Mouse (Mus musculus): ENCODE measurements at regions not wholly inside any gene's neighbourhood (a gene's known extent, or its start where the extent isn't known, plus 50 kb on each side); places are given as distances from the start of the nearest gene placed in this dataset.
A peak's percentile ranks its signal among the peaks of the same experiment; 100 is the strongest.

GRCm38 (mm10) chr17:64523899-64524298 lies 76.6 kb upstream of the Man2a1 start:
- no peaks in the 10 kb centered on the region for H3K9me3 ChIP-seq (ENCODE audit: control insufficient read depth, low read length)
- H3K27me3 ChIP-seq (ENCODE audit: control insufficient read depth, insufficient read depth, low read depth, low read length) = no peaks in the 10 kb centered on the region
- 87% methylated on average over 8 of the region's 8 CpGs for WGBS
- no peak overlapping the region for H3K4me2 ChIP-seq (ENCODE audit: low read depth, low read length)
- H3K4me3 ChIP-seq (ENCODE audit: low read length) = no peak overlapping the region
- peaks cover 6% of the 10 kb centered on the region for H3K4me1 ChIP-seq (replicated peaks; ENCODE audit: control insufficient read depth, insufficient read depth, low read length)
- H3K9ac ChIP-seq (ENCODE audit: low read length) = no peak overlapping the region
- H3K36me3 ChIP-seq (ENCODE audit: control insufficient read depth, insufficient read depth, low read length) = no peaks in the 10 kb centered on the region
- no peak for ATAC-seq (ENCODE audit: low read depth)
- H3K27ac ChIP-seq (ENCODE audit: low read length) = no peak overlapping the region

- Histone ChIP-seq H3K36me3 (ENCODE audit: control insufficient read depth, insufficient read depth, low read length) (no peaks in the 10 kb centered on the region), H3K4me3 (ENCODE audit: low read length) (no peak overlapping the region), H3K4me2 (ENCODE audit: low read depth, low read length) (no peak overlapping the region), H3K9ac (ENCODE audit: low read length) (no peak overlapping the region), H3K4me1 (replicated peaks; ENCODE audit: control insufficient read depth, insufficient read depth, low read length) (peaks cover 10% of the 10 kb centered on the region), H3K27me3 (ENCODE audit: control insufficient read depth, insufficient read depth, low read depth, low read length) (no peaks in the 10 kb centered on the region), H3K9me3 (ENCODE audit: control insufficient read depth, low read length) (no peaks in the 10 kb centered on the region), H3K27ac (ENCODE audit: low read length) (no peak overlapping the region)
- ATAC-seq (ENCODE audit: low read depth) = peak; percentile 69; the same call in 1 of the 2 replicates
- WGBS = 32% methylated on average over 7 of the region's 7 CpGs
These were observed 72.7 kb upstream of the Man2a1 start for GRCm38 (mm10) chr17:64527817-64528216.

GRCm38 (mm10) chr17:64528476-64528875 lies 72.1 kb upstream of the Man2a1 start:
- no peak overlapping the region for H3K27ac ChIP-seq (ENCODE audit: low read length)
- 57% methylated on average over 7 of the region's 7 CpGs for WGBS
- H3K27me3 ChIP-seq (ENCODE audit: control insufficient read depth, insufficient read depth, low read depth, low read length) = no peaks in the 10 kb centered on the region
- no peaks in the 10 kb centered on the region for H3K36me3 ChIP-seq (ENCODE audit: control insufficient read depth, insufficient read depth, low read length)
- H3K9me3 ChIP-seq (ENCODE audit: control insufficient read depth, low read length) = no peaks in the 10 kb centered on the region
- ATAC-seq (ENCODE audit: low read depth) = peak; percentile 64; the same call in 1 of the 2 replicates
- H3K4me3 ChIP-seq (ENCODE audit: low read length) = no peak overlapping the region
- H3K4me2 ChIP-seq (ENCODE audit: low read depth, low read length) = no peak overlapping the region
- H3K4me1 ChIP-seq (replicated peaks; ENCODE audit: control insufficient read depth, insufficient read depth, low read length) = peaks cover 10% of the 10 kb centered on the region
- no peak overlapping the region for H3K9ac ChIP-seq (ENCODE audit: low read length)

- H3K9me3 ChIP-seq (ENCODE audit: control insufficient read depth, low read length) = no peaks in the 10 kb centered on the region
- WGBS = 59% methylated on average over 14 of the region's 14 CpGs
- ATAC-seq (ENCODE audit: low read depth) = no peak
- H3K4me3 ChIP-seq (ENCODE audit: low read length) = no peak overlapping the region
- H3K27ac ChIP-seq (ENCODE audit: low read length) = no peak overlapping the region
- peaks cover 10% of the 10 kb centered on the region for H3K4me1 ChIP-seq (replicated peaks; ENCODE audit: control insufficient read depth, insufficient read depth, low read length)
- no peaks in the 10 kb centered on the region for H3K27me3 ChIP-seq (ENCODE audit: control insufficient read depth, insufficient read depth, low read depth, low read length)
- no peaks in the 10 kb centered on the region for H3K36me3 ChIP-seq (ENCODE audit: control insufficient read depth, insufficient read depth, low read length)
- no peak overlapping the region for H3K9ac ChIP-seq (ENCODE audit: low read length)
- no peak overlapping the region for H3K4me2 ChIP-seq (ENCODE audit: low read depth, low read length)
These were observed 71.1 kb upstream of the Man2a1 start for GRCm38 (mm10) chr17:64529296-64529994.

- Histone ChIP-seq H3K4me2 (ENCODE audit: low read depth, low read length) (no peak overlapping the region), H3K27ac (ENCODE audit: low read length) (no peak overlapping the region), H3K36me3 (ENCODE audit: control insufficient read depth, insufficient read depth, low read length) (no peaks in the 10 kb centered on the region), H3K9ac (ENCODE audit: low read length) (no peak overlapping the region), H3K9me3 (ENCODE audit: control insufficient read depth, low read length) (no peaks in the 10 kb centered on the region), H3K27me3 (ENCODE audit: control insufficient read depth, insufficient read depth, low read depth, low read length) (no peaks in the 10 kb centered on the region), H3K4me3 (ENCODE audit: low read length) (no peak overlapping the region), H3K4me1 (replicated peaks; ENCODE audit: control insufficient read depth, insufficient read depth, low read length) (peaks cover 10% of the 10 kb centered on the region)
- 91% methylated on average over 7 of the region's 7 CpGs for WGBS
- no peak for ATAC-seq (ENCODE audit: low read depth)
These were observed 69.4 kb upstream of the Man2a1 start for GRCm38 (mm10) chr17:64531150-64531549.

GRCm38 (mm10) chr17:64534323-64534722 lies 66.2 kb upstream of the Man2a1 start:
- Histone ChIP-seq H3K27me3 (ENCODE audit: control insufficient read depth, insufficient read depth, low read depth, low read length) (no peaks in the 10 kb centered on the region), H3K4me1 (replicated peaks; ENCODE audit: control insufficient read depth, insufficient read depth, low read length) (no peaks in the 10 kb centered on the region; the same call in 1 of the 2 replicates)
- 82% methylated on average over 4 of the region's 4 CpGs for WGBS

GRCm38 (mm10) chr17:64538520-64538953 lies 62.0 kb upstream of the Man2a1 start:
- Histone ChIP-seq H3K4me2 (ENCODE audit: low read depth, low read length) (no peak overlapping the region), H3K9ac (ENCODE audit: low read length) (no peak overlapping the region), H3K27ac (ENCODE audit: low read length) (no peak overlapping the region), H3K4me3 (ENCODE audit: low read length) (no peak overlapping the region), H3K9me3 (ENCODE audit: control insufficient read depth, low read length) (no peaks in the 10 kb centered on the region), H3K4me1 (replicated peaks; ENCODE audit: control insufficient read depth, insufficient read depth, low read length) (no peaks in the 10 kb centered on the region), H3K27me3 (ENCODE audit: control insufficient read depth, insufficient read depth, low read depth, low read length) (no peaks in the 10 kb centered on the region), H3K36me3 (ENCODE audit: control insufficient read depth, insufficient read depth, low read length) (no peaks in the 10 kb centered on the region)
- ATAC-seq (ENCODE audit: low read depth) = 0 out of 2 replicates have a peak, but pooled peaks have one; percentile 41
- 11% methylated on average over 10 of the region's 10 CpGs for WGBS

More at GRCm38 (mm10) chr17:64534323-64534722, 66.2 kb upstream of the Man2a1 start:
- H3K9ac ChIP-seq (ENCODE audit: low read length) = no peak overlapping the region
- H3K27ac ChIP-seq (ENCODE audit: low read length) = no peak overlapping the region
- H3K4me2 ChIP-seq (ENCODE audit: low read depth, low read length) = no peak overlapping the region
- no peak overlapping the region for H3K4me3 ChIP-seq (ENCODE audit: low read length)
- no peak for ATAC-seq (ENCODE audit: low read depth)
- no peaks in the 10 kb centered on the region for H3K36me3 ChIP-seq (ENCODE audit: control insufficient read depth, insufficient read depth, low read length)
- no peaks in the 10 kb centered on the region for H3K9me3 ChIP-seq (ENCODE audit: control insufficient read depth, low read length)

- H3K4me3 ChIP-seq (ENCODE audit: low read length) = no peak overlapping the region
- no peaks in the 10 kb centered on the region for H3K27me3 ChIP-seq (ENCODE audit: control insufficient read depth, insufficient read depth, low read depth, low read length)
- no peaks in the 10 kb centered on the region for H3K9me3 ChIP-seq (ENCODE audit: control insufficient read depth, low read length)
- no peak overlapping the region for H3K4me2 ChIP-seq (ENCODE audit: low read depth, low read length)
- H3K4me1 ChIP-seq (replicated peaks; ENCODE audit: control insufficient read depth, insufficient read depth, low read length) = no peaks in the 10 kb centered on the region
- no peak overlapping the region for H3K27ac ChIP-seq (ENCODE audit: low read length)
- no peak overlapping the region for H3K9ac ChIP-seq (ENCODE audit: low read length)
- H3K36me3 ChIP-seq (ENCODE audit: control insufficient read depth, insufficient read depth, low read length) = no peaks in the 10 kb centered on the region
- 79% methylated on average over 8 of the region's 8 CpGs for WGBS
- ATAC-seq (ENCODE audit: low read depth) = no peak
These were observed 60.1 kb upstream of the Man2a1 start for GRCm38 (mm10) chr17:64540411-64540810.

GRCm38 (mm10) chr17:64548536-64548935 lies 52.0 kb upstream of the Man2a1 start:
- H3K27me3 ChIP-seq (ENCODE audit: control insufficient read depth, insufficient read depth, low read depth, low read length) = no peaks in the 10 kb centered on the region
- no peak overlapping the region for H3K27ac ChIP-seq (ENCODE audit: low read length)
- H3K9me3 ChIP-seq (ENCODE audit: control insufficient read depth, low read length) = no peaks in the 10 kb centered on the region
- no peak for ATAC-seq (ENCODE audit: low read depth)
- no peak overlapping the region for H3K4me2 ChIP-seq (ENCODE audit: low read depth, low read length)
- H3K4me1 ChIP-seq (replicated peaks; ENCODE audit: control insufficient read depth, insufficient read depth, low read length) = no peaks in the 10 kb centered on the region
- H3K9ac ChIP-seq (ENCODE audit: low read length) = no peak overlapping the region
- WGBS = 47% methylated on average over 7 of the region's 7 CpGs
- no peaks in the 10 kb centered on the region for H3K36me3 ChIP-seq (ENCODE audit: control insufficient read depth, insufficient read depth, low read length)
- no peak overlapping the region for H3K4me3 ChIP-seq (ENCODE audit: low read length)

Measured in lung, embryonic 16.5 days (tissue).